Mouse (Mus musculus) kidney, adult 8-10 months (tissue): ENCODE measurements around the gene Fam104a.
A peak's percentile ranks its signal among the peaks of the same experiment; 100 is the strongest.

Source experiments
- DNase-seq, 2 experiments: peaks; one replicate each; pipeline ENCODE4 v3.0.0; 2022

Gene Fam104a

DNA sequence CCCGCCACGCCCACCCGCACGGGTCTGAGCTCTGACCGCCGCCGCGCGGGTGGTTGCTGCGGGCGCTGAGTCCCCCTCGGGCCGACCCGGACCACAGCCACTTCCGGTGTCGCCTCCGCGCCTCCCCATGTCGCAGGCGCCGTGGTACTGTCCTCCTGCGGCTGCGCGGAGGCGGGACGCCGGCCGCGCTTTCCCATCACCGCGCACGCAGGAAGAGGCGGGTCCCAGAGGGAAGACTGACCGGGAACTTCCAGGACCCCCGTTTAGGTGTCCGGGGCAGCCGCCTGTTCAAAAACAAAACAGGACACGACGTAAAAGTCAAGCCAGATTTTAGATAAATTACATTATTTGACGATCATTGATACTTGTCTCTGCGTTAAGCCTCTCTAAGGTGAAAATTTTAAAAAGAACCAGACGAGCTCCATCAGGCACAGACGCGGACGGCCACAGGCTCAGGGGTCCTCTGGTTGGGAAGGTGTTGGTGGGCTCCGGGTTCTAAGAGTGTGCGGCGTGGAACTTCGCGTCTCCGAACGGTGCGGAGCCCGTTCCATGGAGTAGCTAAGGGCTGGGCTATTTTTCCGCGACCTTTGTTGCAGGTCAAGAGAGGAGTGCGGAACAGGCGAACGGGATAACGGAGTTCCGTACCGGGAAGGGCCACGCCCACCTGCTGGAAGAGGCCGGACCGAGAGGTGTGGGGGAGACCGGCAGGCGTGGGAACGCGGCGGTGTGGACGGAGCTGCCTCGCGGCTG is at the start of gene Fam104a, which contains the start of gene D11Wsu47e:
Gene Fam104a, minus strand, starts transcription at position 199 of the 750 bp plus-strand sequence.
Gene D11Wsu47e, plus strand, starts transcription at position 456 of the 750 bp plus-strand sequence.
- DNase-seq, result peak; percentile 95

DNA sequence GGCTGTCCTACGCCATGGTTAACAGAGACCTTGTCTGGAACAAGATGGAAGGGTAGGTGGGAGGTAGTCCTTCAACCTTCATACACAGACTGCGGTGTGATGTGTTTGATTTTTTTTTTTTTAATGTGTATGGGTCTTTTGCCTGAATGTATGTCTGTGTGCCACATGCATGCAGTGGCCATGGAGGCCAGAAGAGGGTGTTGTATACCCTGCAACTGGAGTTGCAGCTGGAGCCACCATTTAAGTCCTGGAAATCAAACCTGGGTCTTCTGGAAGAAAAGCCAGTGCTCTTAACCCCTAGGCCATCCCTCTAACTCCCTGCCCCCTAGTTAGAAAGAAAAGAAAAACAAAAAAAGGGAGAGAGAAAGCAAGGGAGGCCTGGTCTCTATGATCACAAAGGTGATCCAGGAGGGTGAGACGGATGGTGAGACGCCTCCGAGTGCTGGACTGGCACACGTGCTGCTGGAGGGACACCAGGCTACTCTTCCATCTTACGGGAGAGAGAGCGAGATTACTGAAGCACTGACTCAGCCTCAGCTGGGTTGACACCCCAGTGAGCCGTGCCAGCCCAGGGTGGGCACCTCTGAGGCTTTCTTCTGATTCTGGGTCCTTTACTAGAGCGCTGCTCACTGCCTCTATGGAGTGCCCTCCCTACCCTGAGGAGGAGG is 48.1 kb upstream of the Fam104a start:
- no peak for DNase-seq

DNA sequence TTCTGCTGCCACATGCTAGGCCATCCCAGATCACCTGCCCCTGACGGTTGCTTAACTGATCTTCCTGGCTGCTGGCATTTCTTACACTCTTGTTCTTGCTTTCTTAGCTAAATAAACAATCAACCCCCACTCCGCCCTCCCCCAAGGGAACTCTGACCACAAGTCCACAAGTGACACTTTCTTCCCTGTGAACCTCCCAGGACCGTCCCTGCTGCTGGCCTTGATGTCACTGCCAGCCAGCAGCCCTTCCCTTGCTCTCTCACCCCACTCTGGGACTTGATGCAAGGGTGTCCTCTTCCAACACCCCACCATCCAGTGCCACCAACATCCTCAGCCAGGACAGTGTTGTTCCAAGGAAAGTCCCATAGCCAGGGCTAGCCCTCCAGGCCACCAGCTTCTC is 46.9 kb upstream of the Fam104a start:
- DNase-seq, result no peak

DNA sequence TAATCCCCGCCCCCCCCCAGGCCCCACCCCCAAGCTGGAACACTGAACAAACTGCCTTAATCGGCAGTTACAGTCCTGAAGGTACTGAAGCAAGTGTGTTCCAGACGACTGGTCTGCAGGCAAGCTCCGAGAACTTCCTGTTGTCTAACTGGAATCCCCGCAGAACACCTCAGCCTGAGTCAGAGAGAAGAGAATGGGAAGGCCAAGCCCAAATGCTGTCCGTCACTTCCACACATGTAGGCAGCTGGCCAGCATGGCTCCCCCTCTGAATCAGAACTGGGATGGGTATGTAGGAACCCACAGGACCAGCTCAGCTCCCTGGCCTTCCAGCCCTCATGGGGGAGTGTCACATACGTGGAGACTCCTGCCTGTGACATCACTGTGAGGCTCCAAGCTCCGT is 46.0 kb upstream of the Fam104a start:
- DNase-seq, result peak in 1 of 2 experiments; percentile 39

DNA sequence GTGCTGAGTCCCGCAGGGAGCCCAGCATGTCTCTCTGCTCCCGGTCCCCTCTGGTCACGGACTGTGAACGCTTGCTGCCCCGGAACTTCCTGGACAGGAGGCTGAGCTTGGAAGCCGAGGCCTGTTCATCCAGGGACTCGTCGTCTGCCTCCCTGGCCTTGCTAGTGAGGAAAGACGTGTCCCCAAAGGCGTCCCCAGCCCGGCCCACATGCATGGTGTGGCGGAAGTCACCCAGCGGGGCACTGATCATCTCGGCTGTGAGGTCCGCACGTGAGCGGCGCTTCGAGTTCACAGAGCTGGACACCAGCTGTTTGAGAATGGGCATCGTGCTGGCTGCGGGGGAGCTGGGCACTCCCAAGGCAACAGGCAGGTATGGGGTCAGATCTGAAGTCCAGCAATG is 45.3 kb upstream of the Fam104a start:
- DNase-seq, result no peak

DNA sequence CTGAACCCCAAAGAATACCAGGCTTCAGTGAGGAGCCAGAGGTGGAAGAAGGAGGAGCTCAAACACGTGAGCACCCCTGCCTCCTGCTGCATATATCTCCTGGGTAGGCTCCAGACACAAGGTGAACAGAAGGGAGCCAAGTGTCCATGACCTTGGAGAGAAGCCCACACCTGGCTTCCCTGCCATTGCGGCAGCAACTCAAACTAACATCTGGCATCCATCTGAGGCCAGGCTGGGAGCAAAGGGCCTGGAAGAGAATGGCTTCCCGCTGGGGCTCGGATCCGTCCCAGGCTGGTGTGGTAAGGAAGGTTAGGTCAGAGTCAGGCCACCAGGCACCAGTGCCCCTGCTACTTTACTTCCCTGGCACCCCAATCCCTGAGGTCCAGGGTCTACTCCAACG is 44.0 kb upstream of the Fam104a start:
- no peak for DNase-seq

DNA sequence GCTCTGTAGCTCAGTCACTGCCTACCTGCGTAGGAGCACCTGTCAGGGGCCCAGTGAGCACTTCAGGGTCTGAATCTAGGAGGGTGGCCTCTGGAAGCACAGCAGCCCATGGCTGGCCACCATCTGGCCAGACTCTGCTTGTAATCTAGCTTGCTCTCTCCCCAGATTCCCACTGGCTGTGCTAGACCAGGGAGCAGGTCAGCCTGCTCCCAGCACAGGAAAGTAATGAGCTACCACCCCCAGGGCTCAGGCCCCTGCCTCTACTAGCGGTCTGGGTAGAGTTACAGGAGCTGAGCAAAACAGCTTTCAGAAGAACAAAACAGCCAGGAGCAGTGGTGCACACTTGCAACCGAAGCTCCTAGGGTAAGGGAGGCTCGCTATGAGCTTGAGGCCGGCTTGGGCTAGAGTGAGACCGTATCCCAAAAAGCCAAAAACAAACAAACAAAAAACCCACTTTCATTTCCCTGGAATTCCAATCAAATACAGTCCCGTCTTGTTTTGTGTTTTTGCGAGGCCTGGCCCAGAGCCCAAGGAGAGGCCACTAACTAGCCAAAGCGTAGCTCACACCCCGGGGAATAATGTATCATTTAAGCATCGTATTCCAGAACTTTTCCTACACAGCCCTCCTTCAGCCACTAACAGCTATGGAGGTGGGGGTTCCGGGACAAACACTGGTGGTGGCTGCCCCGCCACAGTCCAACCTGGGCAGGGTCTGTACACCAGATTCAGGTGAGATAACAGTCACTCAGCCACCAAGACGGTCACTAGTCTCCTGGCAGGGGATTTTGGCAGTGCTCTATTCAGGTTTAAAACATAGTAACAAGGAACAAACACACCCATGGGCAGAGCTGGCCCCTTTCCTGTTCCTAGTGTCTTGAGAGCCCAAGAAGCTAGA is 43.3 kb upstream of the Fam104a start:
- DNase-seq, result no peak

DNA sequence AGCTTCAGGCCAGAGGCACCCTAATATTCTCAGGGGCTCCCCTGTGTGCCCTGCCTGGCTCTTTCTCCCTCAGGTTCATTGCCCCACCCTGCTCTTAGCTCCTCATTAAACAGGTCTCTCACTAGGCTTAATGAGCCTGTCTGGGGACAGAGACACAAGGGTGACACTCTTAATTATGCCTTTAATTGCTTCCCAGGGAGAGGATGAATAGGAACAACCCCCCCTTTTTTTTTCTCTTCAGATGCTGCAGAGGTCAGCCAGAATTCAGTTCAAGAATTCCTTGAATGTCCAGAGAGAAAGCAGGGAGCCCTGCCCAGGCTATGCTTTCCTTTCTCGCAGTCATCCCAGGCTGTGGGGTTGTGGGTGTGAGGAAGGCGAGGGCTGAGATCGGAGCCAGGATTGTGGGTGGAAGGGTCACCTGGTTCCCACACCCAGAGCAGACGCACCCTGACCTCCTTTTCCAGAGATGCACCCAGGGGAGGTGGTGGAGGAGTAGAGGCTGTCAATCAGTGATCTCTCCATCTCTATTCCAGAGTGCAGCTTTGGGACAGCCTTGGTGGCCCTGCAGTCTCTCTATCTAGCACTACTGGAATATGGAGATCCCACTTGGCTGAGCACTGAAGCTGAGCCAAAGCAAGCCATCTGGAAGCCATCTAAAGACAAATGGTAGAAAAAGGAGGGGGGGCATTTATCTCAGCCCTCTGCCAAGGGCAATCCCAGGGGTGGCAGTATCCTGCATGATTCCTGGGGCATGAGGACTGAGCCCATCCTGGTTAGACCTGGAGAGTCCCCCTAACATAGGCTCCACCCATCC is 41.5 kb upstream of the Fam104a start:
- DNase-seq, result no peak

DNA sequence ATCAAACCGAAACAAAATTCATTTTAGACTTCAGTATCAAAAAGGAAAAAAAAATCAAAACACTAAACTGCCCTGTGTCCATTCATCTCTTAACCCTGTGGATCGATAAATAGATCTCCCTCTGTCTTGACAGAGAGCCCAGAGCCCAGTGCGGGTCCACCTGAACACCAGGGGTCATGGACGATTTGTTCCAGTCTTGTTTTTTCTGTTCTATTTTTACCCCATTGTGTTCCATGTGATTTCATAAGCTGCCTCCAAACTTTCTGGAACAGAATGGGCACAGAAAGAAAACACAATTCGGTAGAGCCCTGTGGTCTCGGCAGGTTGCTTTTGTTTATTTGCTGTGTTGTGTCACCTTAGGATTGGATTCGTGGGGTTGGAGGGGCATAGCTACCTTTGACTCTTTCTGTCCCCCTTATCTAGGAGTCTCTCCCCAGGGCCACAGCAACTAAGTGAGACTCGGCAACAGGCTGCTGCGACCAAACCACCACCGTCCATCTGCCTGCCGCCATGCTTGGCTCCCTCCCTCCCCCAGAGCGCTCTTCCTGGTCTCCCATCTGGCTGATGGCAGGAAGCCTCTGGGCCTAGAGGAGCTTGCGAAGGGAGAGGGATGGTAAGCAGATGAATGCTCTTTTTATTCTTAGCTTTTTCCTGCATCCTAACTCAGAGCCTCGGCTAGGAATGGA is 38.6 kb upstream of the Fam104a start:
- DNase-seq, result no peak

DNA sequence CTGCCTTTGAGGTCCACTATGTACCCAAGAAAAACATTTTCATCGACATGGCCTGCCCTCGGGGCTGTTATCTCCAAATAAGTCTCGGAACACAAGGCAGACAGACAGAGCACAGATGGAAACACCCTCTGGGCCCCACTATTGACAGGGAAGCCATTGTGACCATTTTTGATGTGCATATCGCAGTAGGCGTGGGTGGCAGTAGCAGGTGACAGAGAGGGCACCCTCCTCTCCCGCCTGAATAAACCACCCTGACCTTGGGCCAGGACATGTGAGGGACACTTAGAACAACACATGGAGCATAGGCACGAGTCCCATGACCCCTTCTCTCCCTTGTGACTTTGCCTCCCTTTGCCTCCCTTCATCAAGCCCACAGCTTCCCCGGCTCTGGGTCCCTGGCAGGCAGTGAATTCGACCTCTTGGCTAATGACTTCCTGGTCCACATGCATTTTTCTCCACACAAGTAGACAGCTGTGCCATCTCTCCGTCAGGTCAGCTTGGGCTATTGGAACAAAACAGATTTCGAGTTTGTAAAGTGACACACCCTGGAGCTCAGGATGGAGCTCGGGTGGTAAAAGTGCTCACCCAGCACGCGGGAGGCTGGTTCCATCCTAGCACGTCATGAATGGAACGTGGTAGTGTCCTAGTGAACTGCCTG is 33.9 kb upstream of the Fam104a start:
- no peak for DNase-seq

DNA sequence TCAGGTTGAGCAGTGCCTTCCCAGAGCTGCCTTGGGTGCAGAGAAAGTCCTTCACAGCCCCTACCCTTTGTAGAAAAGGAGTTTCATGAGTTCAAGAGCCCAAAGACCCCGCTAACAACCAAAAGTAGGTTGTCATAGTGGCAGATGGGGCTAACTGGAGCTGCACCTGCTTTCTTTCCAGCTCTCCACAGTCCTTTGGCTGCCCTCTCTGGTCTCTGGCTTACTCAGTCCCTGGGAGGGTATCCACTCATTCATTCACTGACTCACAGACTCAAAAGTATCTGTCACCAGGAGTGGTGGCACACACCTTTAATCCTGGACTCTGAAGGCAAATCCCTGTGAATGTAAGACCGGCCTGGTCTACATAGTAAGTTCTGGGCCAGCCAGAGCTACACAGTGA is 32.2 kb upstream of the Fam104a start:
- DNase-seq, result no peak

DNA sequence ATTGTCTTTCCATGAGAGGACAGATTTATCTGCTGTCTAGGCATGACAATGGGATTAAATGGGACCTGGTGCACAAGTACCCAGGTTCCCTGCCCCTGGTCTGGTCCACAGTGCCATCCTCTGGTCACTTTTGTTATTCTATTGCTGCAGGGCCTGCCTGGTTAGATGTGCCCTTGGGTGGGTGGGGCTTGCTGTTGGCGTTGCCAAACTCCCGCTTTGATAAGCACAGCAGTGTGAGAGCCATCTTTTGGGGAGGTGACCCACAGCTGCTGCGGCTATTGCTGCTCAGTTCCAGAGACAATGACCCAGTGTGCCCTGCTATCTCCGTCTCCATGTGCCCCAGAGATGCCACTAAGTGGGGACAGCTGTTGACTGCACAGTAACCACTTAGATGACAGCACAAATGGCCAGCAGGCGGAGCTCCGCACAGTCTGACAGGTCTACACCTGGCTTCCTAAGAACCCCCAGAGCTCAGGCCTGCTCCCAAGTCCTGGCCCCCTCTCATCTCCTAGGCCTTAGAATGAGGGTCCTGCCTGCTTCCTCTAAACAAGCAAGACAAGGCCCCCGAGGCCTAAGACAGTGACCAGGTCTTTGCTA is 31.2 kb upstream of the Fam104a start:
- DNase-seq, result no peak

DNA sequence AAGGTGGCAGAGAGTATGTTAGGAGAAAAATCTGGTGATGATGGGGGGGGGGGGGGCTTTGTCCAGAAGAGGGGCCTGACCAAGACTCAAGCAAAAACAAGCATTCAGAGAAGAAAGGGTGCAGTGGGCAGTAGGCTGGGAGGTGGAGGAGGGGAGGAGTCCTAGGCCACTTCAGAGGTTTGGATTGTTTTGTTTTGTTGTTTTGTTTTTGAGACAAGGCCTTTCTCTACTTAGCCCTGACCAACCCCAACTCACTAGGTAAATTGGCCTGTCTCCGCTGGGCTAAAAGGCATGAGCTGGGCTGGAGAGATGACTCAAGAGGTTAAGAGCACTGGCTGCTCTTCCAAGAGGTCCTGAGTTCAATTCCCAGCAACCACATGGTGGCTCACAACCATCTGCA is 27.1 kb upstream of the Fam104a start:
- no peak for DNase-seq

DNA sequence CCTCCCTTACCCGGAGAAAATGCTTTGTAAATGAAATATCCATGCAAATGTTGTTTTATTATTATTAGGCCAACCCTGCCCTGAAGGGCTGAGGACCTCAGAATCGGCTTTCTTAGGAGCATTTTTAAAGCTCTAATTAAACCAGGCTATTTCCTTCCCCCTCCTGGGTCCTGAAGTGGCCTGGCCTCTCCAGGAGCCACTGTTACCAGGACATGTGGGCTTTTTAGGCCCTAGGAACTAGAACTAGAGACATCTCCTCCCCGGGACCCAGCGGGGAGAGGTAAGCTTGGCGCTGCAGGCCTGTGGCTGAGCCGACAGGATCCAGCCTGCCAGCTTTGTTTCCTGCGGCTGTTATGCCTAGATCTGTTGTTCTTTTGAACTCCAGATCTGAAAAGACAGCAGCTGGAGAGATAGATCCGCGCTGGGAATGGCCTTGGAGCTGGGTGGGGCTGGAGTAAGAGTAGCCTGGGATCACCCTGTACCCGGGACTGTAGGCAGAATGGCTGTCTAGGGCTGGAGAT is 26.4 kb upstream of the Fam104a start:
- no peak for DNase-seq

DNA sequence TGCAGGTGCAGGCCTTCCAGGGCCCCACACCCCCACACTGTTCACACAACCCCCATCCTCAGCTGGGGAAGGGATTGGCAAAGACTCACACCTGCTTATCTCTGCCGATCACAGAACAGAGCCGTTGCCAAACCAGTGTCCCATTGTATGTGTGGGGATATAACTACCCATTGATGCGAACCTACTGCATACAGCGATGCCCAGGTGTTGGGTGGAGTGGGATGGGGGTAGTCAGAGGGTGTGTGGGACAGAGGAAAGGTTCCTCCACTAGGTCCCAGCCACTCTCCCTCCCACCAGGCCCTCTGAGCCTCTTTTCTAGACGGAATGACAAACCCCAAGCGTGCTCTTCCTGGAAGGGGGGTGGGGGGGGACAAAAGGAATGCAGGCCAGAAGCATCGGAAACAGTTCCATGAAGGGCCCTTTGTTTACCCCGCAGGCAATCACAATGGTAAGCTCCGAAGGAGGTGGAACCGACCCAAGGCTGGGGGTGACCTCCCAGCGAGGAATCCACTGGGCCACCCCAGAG is 25.8 kb upstream of the Fam104a start, which contains the start of gene Cpsf4l:
Gene Cpsf4l, minus strand, starts transcription at position 287 of the 526 bp plus-strand sequence.
- DNase-seq, result no peak

DNA sequence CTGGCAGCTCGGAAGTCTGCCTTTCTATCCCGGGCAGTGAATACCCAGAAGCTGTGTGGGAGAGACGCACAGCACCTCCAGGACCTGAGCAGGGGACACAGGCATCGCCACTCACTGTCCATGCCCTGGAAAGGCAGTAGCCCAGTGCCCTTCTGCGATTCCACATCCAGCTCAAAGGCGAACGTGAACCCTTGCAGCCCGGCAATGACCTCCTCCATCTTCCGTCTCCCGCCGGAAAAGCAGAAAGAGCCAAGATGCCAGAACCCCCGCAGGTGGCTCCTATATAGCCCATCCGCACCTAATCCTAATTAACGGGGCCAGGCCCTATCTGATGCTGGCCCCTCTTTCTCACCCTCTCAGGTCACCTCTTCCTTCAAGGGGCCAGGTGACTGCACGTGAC is 25.3 kb upstream of the Fam104a start:
- no peak for DNase-seq

DNA sequence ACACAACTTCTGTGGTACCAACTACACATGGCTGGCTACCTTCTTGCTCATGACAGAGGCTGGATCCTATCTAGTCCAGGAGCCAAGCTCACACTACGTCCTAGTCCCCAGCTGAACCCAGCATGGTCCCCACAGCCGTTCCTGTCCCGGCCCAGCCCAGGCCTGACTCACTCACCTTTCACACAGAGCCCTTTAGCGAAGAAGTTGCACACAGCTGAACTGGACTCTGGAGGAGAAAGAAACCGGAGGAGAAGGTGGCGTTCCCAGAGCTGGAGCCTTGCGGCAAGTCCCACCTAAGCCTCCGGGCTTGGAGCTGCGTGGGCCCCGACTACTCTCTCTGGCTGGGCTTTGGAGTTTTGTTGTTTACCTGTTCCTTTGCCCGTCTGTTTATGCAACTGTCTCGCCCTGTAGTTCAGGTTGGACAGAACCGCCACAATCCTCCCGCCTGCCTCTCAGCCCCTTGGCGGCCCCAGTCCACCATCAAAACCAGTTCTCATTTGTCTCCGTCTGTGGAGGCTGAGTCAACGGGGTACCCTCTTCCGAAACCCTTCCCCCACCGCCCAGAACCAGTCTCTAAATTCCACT is 24.8 kb upstream of the Fam104a start:
- no peak for DNase-seq

DNA sequence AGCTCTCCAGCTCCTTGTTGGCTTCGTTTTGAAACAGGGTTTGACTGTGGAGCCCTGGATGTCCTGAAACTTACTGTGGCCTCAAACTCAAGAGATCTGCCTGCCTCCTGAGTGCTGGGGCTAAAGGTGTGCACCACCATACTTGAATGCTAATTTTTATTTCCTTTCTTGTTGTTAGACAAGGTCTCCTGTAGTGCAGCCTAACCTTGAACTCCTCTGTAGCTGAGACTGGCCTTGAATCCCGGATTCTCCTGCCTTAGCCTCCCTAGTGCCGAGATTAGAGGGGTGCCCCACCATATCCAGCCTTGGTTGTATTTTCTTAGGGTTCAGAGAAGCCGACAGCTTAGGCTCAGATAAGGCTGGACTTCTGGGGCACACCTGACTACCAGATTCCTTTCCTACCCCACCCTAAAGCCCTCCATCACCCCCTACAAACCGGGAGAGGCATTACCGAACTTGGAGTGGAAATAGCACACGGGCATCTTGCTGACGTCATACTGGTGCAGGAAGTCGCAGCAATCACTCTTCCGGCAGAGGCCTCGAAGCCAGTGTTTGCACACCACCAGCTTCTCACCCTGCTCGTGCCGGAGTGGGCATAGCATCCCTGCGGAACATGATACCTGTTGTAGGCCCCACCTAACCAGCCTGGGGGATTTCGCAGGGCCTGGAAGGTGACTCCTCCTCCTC is 22.2 kb upstream of the Fam104a start:
- DNase-seq, result no peak

DNA sequence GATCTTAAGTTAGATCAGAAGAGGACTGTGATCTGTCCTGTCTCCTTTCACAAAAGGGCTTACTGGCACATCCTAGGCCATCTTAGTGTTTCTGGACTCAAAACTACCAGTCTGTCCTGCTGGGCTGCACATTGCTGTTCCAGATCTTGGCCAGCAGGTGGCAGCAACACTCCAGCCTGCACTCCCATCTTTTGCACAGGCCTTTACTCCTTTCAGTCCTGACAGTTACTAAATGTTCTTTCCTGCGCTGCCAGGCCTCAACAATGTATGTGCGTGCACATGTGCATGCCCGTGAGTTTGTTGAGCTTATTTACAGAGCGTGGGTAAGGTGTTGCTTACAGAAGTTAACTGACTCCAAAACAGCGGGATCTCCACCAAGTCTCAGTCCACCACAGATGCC is 19.8 kb upstream of the Fam104a start:
- DNase-seq, result peak; percentile 59 to 72
